Mouse (Mus musculus) intestine, embryonic 15.5 days (tissue): ENCODE data around the gene Kbtbd12. TPM values are rescaled to one million over a fixed set of nuclear protein-coding genes. Genes with fewer than 3 reads are reported as not detected.
A peak's percentile ranks its signal among the peaks of the same experiment; 100 is the strongest.

ENCODE experiments used
- ATAC-seq: fragments of 200-750 bp; cut with Nextera tagmentation; 2 replicates; pipeline ENCODE4 v1.8.0; 2017; ENCODE audit warnings: moderate TSS enrichment, moderate library complexity
- H3K27ac ChIP-seq: fragments of 300-500 bp; sonication (generic); 2 replicates; pipeline ENCODE4 v1.5.1; 2015; ENCODE audit warnings: mild to moderate bottlenecking, inconsistent platforms
- H3K27me3 ChIP-seq: fragments of 300-500 bp; sonication (generic); replicated peaks from 2 replicates; pipeline ENCODE4 v1.6.1; 2015; ENCODE audit warnings: inconsistent platforms
- H3K36me3 ChIP-seq: fragments of 300-500 bp; sonication (generic); 2 replicates; pipeline ENCODE4 v1.6.1; 2015; ENCODE audit warnings: inconsistent platforms
- H3K4me1 ChIP-seq: fragments of 300-500 bp; sonication (generic); replicated peaks from 2 replicates; pipeline ENCODE4 v1.6.1; 2015; ENCODE audit warnings: inconsistent platforms
- H3K4me2 ChIP-seq: fragments of 300-500 bp; sonication (generic); replicated peaks from 2 replicates; pipeline ENCODE4 v1.6.1; 2015; ENCODE audit warnings: mild to moderate bottlenecking, inconsistent platforms
- H3K4me3 ChIP-seq: fragments of 300-500 bp; sonication (generic); replicated peaks from 2 replicates; pipeline ENCODE4 v1.5.1; 2015; ENCODE audit warnings: inconsistent platforms
- H3K9ac ChIP-seq: fragments of 300-500 bp; sonication (generic); 2 replicates; pipeline ENCODE4 v1.6.1; 2015; ENCODE audit warnings: inconsistent platforms
- H3K9me3 ChIP-seq: fragments of 300-500 bp; sonication (generic); 2 replicates; pipeline ENCODE4 v1.6.1; 2016; ENCODE audit warnings: inconsistent platforms
- WGBS: fragments of 180-500 bp; shearing (Covaris S2); methylation state at CpG from one replicate; pipeline ENCODE4 v1.1.7; 2015; 5-methylcytosine and 5-hydroxymethylcytosine counted together
- polyA plus RNA-seq: library from polyadenylated mRNA; unstranded; fragments of >200 nt; fragmentation: Nextera tagmentation; extraction: Ambion mirVana; gene quantifications from 2 replicates; pipeline ENCODE4 v1.2.1, GENCODE M21; 2015

The Kbtbd12 gene
- polyA plus RNA-seq, 1 experiment from 2014 or later, result 0.46 TPM

- H3K4me1 ChIP-seq, result no peaks in the 10 kb centered on the region
- no peak for ATAC-seq
- H3K4me3 ChIP-seq, result no peak overlapping the region
- no peaks in the 10 kb centered on the region for H3K36me3 ChIP-seq
- no peaks in the 10 kb centered on the region for H3K9me3 ChIP-seq
- H3K4me2 ChIP-seq, result peak overlapping the region; percentile 26; the same call in 1 of the 2 replicates
- WGBS, result 35% methylated on average over 7 of the region's 7 CpGs
- no peak overlapping the region for H3K9ac ChIP-seq
- no peak overlapping the region for H3K27ac ChIP-seq
- peaks cover 6% of the 10 kb centered on the region for H3K27me3 ChIP-seq
These were observed 71.1 kb downstream of the Kbtbd12 start for GRCm38 (mm10) chr6:88566676-88567075.

- 34% methylated on average over 6 of the region's 6 CpGs for WGBS
These were observed 72.7 kb downstream of the Kbtbd12 start for GRCm38 (mm10) chr6:88565033-88565432.

GRCm38 (mm10) chr6:88560156-88560555, 77.6 kb downstream of the Kbtbd12 start:
- Histone ChIP-seq H3K27me3 (0 out of 2 replicates have a peak, but pooled peaks cover under 1% of the 10 kb centered on the region), H3K4me2 (no peak overlapping the region), H3K4me1 (no peaks in the 10 kb centered on the region), H3K9me3 (no peaks in the 10 kb centered on the region), H3K9ac (no peak overlapping the region), H3K4me3 (no peak overlapping the region), H3K36me3 (no peaks in the 10 kb centered on the region), H3K27ac (no peak overlapping the region)
- WGBS, result 88% methylated on average over 4 of the region's 4 CpGs
- ATAC-seq, result no peak

More at GRCm38 (mm10) chr6:88565033-88565432, 72.7 kb downstream of the Kbtbd12 start:
- no peak overlapping the region for H3K9ac ChIP-seq
- H3K36me3 ChIP-seq, result no peaks in the 10 kb centered on the region
- no peak overlapping the region for H3K27ac ChIP-seq
- H3K4me3 ChIP-seq, result no peak overlapping the region
- no peak for ATAC-seq
- H3K27me3 ChIP-seq, result peaks cover 6% of the 10 kb centered on the region
- no peak overlapping the region for H3K4me2 ChIP-seq
- H3K4me1 ChIP-seq, result no peaks in the 10 kb centered on the region
- H3K9me3 ChIP-seq, result no peaks in the 10 kb centered on the region

- Histone ChIP-seq H3K4me2 (no peak overlapping the region), H3K4me3 (no peak overlapping the region), H3K9ac (no peak overlapping the region), H3K9me3 (no peaks in the 10 kb centered on the region), H3K36me3 (no peaks in the 10 kb centered on the region), H3K4me1 (no peaks in the 10 kb centered on the region), H3K27ac (no peak overlapping the region), H3K27me3 (no peaks in the 10 kb centered on the region)
- WGBS, result 42% methylated on average over 5 of the region's 5 CpGs
- ATAC-seq, result no peak
These were observed 78.1 kb downstream of the Kbtbd12 start for GRCm38 (mm10) chr6:88559688-88560087.

- no peak overlapping the region for H3K9ac ChIP-seq
- H3K4me3 ChIP-seq, result no peak overlapping the region
- H3K36me3 ChIP-seq, result no peaks in the 10 kb centered on the region
- H3K27ac ChIP-seq, result no peak overlapping the region
- no peaks in the 10 kb centered on the region for H3K27me3 ChIP-seq
- no peaks in the 10 kb centered on the region for H3K9me3 ChIP-seq
- no peaks in the 10 kb centered on the region for H3K4me1 ChIP-seq
- ATAC-seq, result no peak
- 78% methylated on average over 1 of the region's 1 CpGs for WGBS
- no peak overlapping the region for H3K4me2 ChIP-seq
These were observed 79.7 kb downstream of the Kbtbd12 start for GRCm38 (mm10) chr6:88558076-88558475.

- Histone ChIP-seq H3K27me3 (no peaks in the 10 kb centered on the region), H3K4me1 (no peaks in the 10 kb centered on the region), H3K36me3 (no peaks in the 10 kb centered on the region), H3K4me2 (no peak overlapping the region), H3K27ac (no peak overlapping the region), H3K9me3 (no peaks in the 10 kb centered on the region), H3K4me3 (no peak overlapping the region), H3K9ac (no peak overlapping the region)
- no peak for ATAC-seq
- WGBS, result 27% methylated on average over 4 of the region's 4 CpGs
These were observed 80.2 kb downstream of the Kbtbd12 start for GRCm38 (mm10) chr6:88557548-88557947.

- H3K27ac ChIP-seq, result no peak overlapping the region
- peaks cover 26% of the 10 kb centered on the region for H3K27me3 ChIP-seq
- H3K4me3 ChIP-seq, result no peak overlapping the region
- H3K36me3 ChIP-seq, result no peaks in the 10 kb centered on the region
- H3K9ac ChIP-seq, result no peak overlapping the region
- WGBS, result 82% methylated on average over 2 of the region's 2 CpGs
- ATAC-seq, result no peak
- H3K4me2 ChIP-seq, result no peak overlapping the region
- no peaks in the 10 kb centered on the region for H3K4me1 ChIP-seq
- H3K9me3 ChIP-seq, result no peaks in the 10 kb centered on the region
These were observed 87.8 kb downstream of the Kbtbd12 start for GRCm38 (mm10) chr6:88549916-88550315.

GRCm38 (mm10) chr6:88549137-88549814, 88.5 kb downstream of the Kbtbd12 start:
- H3K4me2 ChIP-seq, result no peak overlapping the region
- no peaks in the 10 kb centered on the region for H3K9me3 ChIP-seq
- no peak overlapping the region for H3K4me3 ChIP-seq
- ATAC-seq, result no peak
- no peak overlapping the region for H3K9ac ChIP-seq
- H3K4me1 ChIP-seq, result no peaks in the 10 kb centered on the region
- H3K27me3 ChIP-seq, result peaks cover 27% of the 10 kb centered on the region
- no peak overlapping the region for H3K27ac ChIP-seq
- no peaks in the 10 kb centered on the region for H3K36me3 ChIP-seq
- WGBS, result 28% methylated on average over 4 of the region's 4 CpGs

- H3K9ac ChIP-seq, result no peak overlapping the region
- H3K4me2 ChIP-seq, result no peak overlapping the region
- H3K9me3 ChIP-seq, result no peaks in the 10 kb centered on the region
- no peaks in the 10 kb centered on the region for H3K36me3 ChIP-seq
- no peak overlapping the region for H3K4me3 ChIP-seq
- H3K27ac ChIP-seq, result no peak overlapping the region
- WGBS, result 78% methylated on average over 10 of the region's 10 CpGs
- peaks cover 27% of the 10 kb centered on the region for H3K27me3 ChIP-seq
- no peak for ATAC-seq
- H3K4me1 ChIP-seq, result no peaks in the 10 kb centered on the region
These were observed 89.2 kb downstream of the Kbtbd12 start for GRCm38 (mm10) chr6:88548405-88549049.

GRCm38 (mm10) chr6:88545397-88545790, 92.4 kb downstream of the Kbtbd12 start:
- Histone ChIP-seq H3K9ac (no peak overlapping the region), H3K27me3 (peaks cover 27% of the 10 kb centered on the region), H3K27ac (no peak overlapping the region), H3K9me3 (no peaks in the 10 kb centered on the region), H3K4me1 (no peaks in the 10 kb centered on the region), H3K4me3 (no peak overlapping the region), H3K4me2 (no peak overlapping the region), H3K36me3 (no peaks in the 10 kb centered on the region)
- WGBS, result 42% methylated on average over 10 of the region's 10 CpGs
- no peak for ATAC-seq

- ATAC-seq, result no peak
- Histone ChIP-seq H3K27ac (no peak overlapping the region), H3K4me2 (no peak overlapping the region), H3K27me3 (peaks cover 27% of the 10 kb centered on the region), H3K4me3 (no peak overlapping the region), H3K4me1 (no peaks in the 10 kb centered on the region), H3K36me3 (no peaks in the 10 kb centered on the region), H3K9me3 (no peaks in the 10 kb centered on the region), H3K9ac (no peak overlapping the region)
- whole genome bisulfite sequencing, result 47% methylated on average over 11 of the region's 11 CpGs
These were observed 92.9 kb downstream of the Kbtbd12 start for GRCm38 (mm10) chr6:88544644-88545396.

- no peaks in the 10 kb centered on the region for H3K4me1 ChIP-seq
- WGBS, result 74% methylated on average over 3 of the region's 3 CpGs
These were observed 93.5 kb downstream of the Kbtbd12 start for GRCm38 (mm10) chr6:88544241-88544640.

More at GRCm38 (mm10) chr6:88544241-88544640, 93.5 kb downstream of the Kbtbd12 start:
- Histone ChIP-seq H3K9ac (no peak overlapping the region), H3K4me3 (no peak overlapping the region), H3K4me2 (no peak overlapping the region), H3K27ac (no peak overlapping the region), H3K9me3 (no peaks in the 10 kb centered on the region), H3K27me3 (peaks cover 27% of the 10 kb centered on the region), H3K36me3 (no peaks in the 10 kb centered on the region)
- no peak for ATAC-seq
